Mouse (Mus musculus): ENCODE measurements around the gene Olfr105-ps. TPM values are rescaled to one million over a fixed set of nuclear protein-coding genes. Genes with fewer than 3 reads are reported as not detected.

Gene Olfr105-ps
- not detected in 2 replicates for polyA plus RNA-seq (2012; rRNA removed)

GRCm38 (mm10) chr17:37378733-37379132, at the start of gene Olfr105-ps:
Olfr105-ps (plus strand) TSS chr17:37379033.
- no peak for DNase-seq (ENCODE audit: low read depth)

GRCm38 (mm10) chr17:37339598-37339997, 39.2 kb upstream of the Olfr105-ps start, which contains the start of gene Olfr103:
Olfr103 (minus strand) TSS chr17:37339698.
- DNase-seq (ENCODE audit: low read depth) = no peak

GRCm38 (mm10) chr17:37359282-37359681, 19.6 kb upstream of the Olfr105-ps start, which contains the start of gene Olfr104-ps:
Olfr104-ps (plus strand) TSS chr17:37359582.
- DNase-seq (ENCODE audit: low read depth) = no peak

GRCm38 (mm10) chr17:37390093-37390492, 11.3 kb downstream of the Olfr105-ps start, which contains the start of gene Olfr106-ps:
Olfr106-ps (plus strand) TSS chr17:37390393.
- no peak for DNase-seq (ENCODE audit: low read depth)

- no peak for DNase-seq (ENCODE audit: low read depth)
Measured at GRCm38 (mm10) chr17:37398926-37399325, 20.1 kb downstream of the Olfr105-ps start, which contains the start of gene Olfr107. Olfr107 (plus strand) TSS chr17:37399226.

- no peak for DNase-seq (ENCODE audit: low read depth)
Measured at GRCm38 (mm10) chr17:37413380-37413779, 34.5 kb downstream of the Olfr105-ps start.

Other genes starting within 250 kb of the Olfr105-ps start
- not detected in 2 replicates for gene Olfr93, start 217.5 kb upstream of the Olfr105-ps start, polyA plus RNA-seq (2012; rRNA removed)
- gene Ubd, start 185.1 kb upstream of the Olfr105-ps start, polyA plus RNA-seq (2012; rRNA removed) = 0.55 and 0.59 TPM in 2 replicates
- gene Olfr94, start 178.0 kb upstream of the Olfr105-ps start, polyA plus RNA-seq (2012; rRNA removed) = not detected in 2 replicates
- gene Olfr95, start 165.9 kb upstream of the Olfr105-ps start, polyA plus RNA-seq (2012; rRNA removed) = not detected in 2 replicates
- gene Olfr96, start 158.9 kb upstream of the Olfr105-ps start, polyA plus RNA-seq (2012; rRNA removed) = not detected in 2 replicates
- not detected in 2 replicates for gene Olfr97, start 141.7 kb upstream of the Olfr105-ps start, polyA plus RNA-seq (2012; rRNA removed)
- gene Olfr98, start 115.3 kb upstream of the Olfr105-ps start, polyA plus RNA-seq (2012; rRNA removed) = not detected in 2 replicates
- gene H2-M3, start 108.8 kb upstream of the Olfr105-ps start, polyA plus RNA-seq (2012; rRNA removed) = 6.7 and 8.0 TPM in 2 replicates
- not detected in 2 replicates for gene Olfr99, start 95.6 kb upstream of the Olfr105-ps start, polyA plus RNA-seq (2012; rRNA removed)
- gene Olfr101, start 74.7 kb upstream of the Olfr105-ps start, polyA plus RNA-seq (2012; rRNA removed) = not detected in 2 replicates
- not detected in 2 replicates for gene Olfr102, start 62.0 kb upstream of the Olfr105-ps start, polyA plus RNA-seq (2012; rRNA removed)
- not detected in 2 replicates for gene Olfr103, start 39.3 kb upstream of the Olfr105-ps start, polyA plus RNA-seq (2012; rRNA removed)
- gene Olfr104-ps, start 19.5 kb upstream of the Olfr105-ps start, polyA plus RNA-seq (2012; rRNA removed) = not detected in 2 replicates
- not detected in 2 replicates for gene Olfr106-ps, start 11.4 kb downstream of the Olfr105-ps start, polyA plus RNA-seq (2012; rRNA removed)
- not detected in 2 replicates for gene Olfr107, start 20.2 kb downstream of the Olfr105-ps start, polyA plus RNA-seq (2012; rRNA removed)
- gene Olfr108, start 66.4 kb downstream of the Olfr105-ps start, polyA plus RNA-seq (2012; rRNA removed) = not detected in 2 replicates
- not detected in 2 replicates for gene Olfr109, start 79.9 kb downstream of the Olfr105-ps start, polyA plus RNA-seq (2012; rRNA removed)
- 0.09 TPM in 1 of 2 replicates, not detected in the other for gene H2-M2, start 104.5 kb downstream of the Olfr105-ps start, polyA plus RNA-seq (2012; rRNA removed)
- gene Olfr110, start 113.4 kb downstream of the Olfr105-ps start, polyA plus RNA-seq (2012; rRNA removed) = not detected in 2 replicates
- 0.14 TPM in 1 of 2 replicates, not detected in the other for gene Olfr111, start 129.0 kb downstream of the Olfr105-ps start, polyA plus RNA-seq (2012; rRNA removed)
- gene Olfr112, start 190.4 kb downstream of the Olfr105-ps start, polyA plus RNA-seq (2012; rRNA removed) = not detected in 2 replicates
- gene Olfr113, start 198.6 kb downstream of the Olfr105-ps start, polyA plus RNA-seq (2012; rRNA removed) = not detected in 2 replicates
- gene Olfr114, start 213.7 kb downstream of the Olfr105-ps start, polyA plus RNA-seq (2012; rRNA removed) = not detected in 2 replicates
- gene Olfr115, start 248.1 kb downstream of the Olfr105-ps start, polyA plus RNA-seq (2012; rRNA removed) = not detected in 2 replicates
- gene Olfr116, start 248.2 kb downstream of the Olfr105-ps start, polyA plus RNA-seq (2012; rRNA removed) = not detected in 2 replicates